Mouse (Mus musculus) heart, adult 18-20 months (tissue): ENCODE measurements around the gene Dpp8. TPM values are rescaled to one million over a fixed set of nuclear protein-coding genes. Genes with fewer than 3 reads are reported as not detected.
"Not testable (repeated sequence)": the region's sequence is repeated elsewhere in the genome, so short reads cannot be mapped to it uniquely, and the experiment has no call there.

Experiments
- DNase-seq, 2 experiments: peaks; one replicate each; pipeline ENCODE4 v3.0.0; 2021 to 2022; ENCODE audit warnings: mixed read lengths in 1 of 2
- total RNA-seq, 2 experiments: library from RNA; stranded (reverse); gene quantifications; 2 replicates each; pipeline ENCODE4 v1.2.3; 2021

Dpp8 gene
- total RNA-seq, 2 experiments from 2014 or later = 57.2 to 60.2 TPM

GRCm38 (mm10) chr9:65021887-65022579 is 10.2 kb upstream of the Dpp8 start:
- no peak for DNase-seq

- no peak for DNase-seq
These were observed 9.6 kb upstream of the Dpp8 start for GRCm38 (mm10) chr9:65022580-65023135.

- no peak for DNase-seq
These were observed 8.8 kb upstream of the Dpp8 start for GRCm38 (mm10) chr9:65023447-65023846.

GRCm38 (mm10) chr9:65027241-65027640 is 5.0 kb upstream of the Dpp8 start:
- no peak for DNase-seq

DNA sequence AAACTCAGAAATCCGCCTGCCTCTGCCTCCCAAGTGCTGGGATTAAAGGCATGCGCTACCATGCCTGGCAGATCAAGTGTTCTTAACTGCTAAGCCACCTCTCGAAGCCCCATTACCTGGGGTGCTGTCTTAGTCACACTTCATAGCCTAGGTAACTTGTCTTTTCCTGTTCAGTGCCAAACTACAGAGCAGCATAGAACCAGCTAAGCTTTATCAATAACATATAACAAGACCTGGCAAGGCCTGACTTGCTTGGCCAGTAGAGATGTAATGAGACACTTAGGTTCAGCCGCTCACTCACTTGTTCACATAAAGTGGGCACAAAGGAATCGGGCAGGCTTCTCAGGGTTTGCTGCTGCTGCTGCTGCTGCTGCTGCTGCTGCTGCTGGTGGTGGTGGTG is 3.9 kb upstream of the Dpp8 start:
- no peak for DNase-seq

DNA sequence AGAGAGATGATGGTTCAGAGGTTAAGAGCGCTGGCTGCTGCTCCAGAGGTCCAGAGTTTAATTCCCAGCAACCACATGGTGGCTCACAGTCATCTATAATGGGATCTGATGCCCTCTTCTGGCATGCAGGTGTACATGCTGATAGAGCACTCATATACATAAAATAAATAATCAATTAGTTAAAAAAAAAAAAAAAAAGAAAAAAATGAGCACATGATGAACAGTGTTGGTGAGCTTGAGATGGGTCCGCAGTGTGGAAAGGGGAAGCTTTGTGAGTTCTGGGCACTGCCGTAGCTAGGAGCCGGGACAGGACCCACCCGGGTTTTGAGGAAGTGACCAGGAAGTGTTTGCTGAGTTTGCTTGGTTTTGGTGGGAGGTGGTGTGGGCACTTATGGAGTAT is 859 bp upstream of the Dpp8 start:
- peak in 1 of 2 experiments; percentile 48 for DNase-seq

GRCm38 (mm10) chr9:65031894-65032268 is 333 bp upstream of the Dpp8 start:
- DNase-seq = no peak

GRCm38 (mm10) chr9:65036456-65036855 is 4.2 kb downstream of the Dpp8 start:
- DNase-seq = peak; percentile 70 to 86

GRCm38 (mm10) chr9:65036861-65037260 is 4.6 kb downstream of the Dpp8 start:
- no peak for DNase-seq

- no peak for DNase-seq
These were observed 9.2 kb downstream of the Dpp8 start for GRCm38 (mm10) chr9:65041430-65041829.

- DNase-seq = no peak
These were observed 14.8 kb downstream of the Dpp8 start for GRCm38 (mm10) chr9:65046993-65047392.

DNA sequence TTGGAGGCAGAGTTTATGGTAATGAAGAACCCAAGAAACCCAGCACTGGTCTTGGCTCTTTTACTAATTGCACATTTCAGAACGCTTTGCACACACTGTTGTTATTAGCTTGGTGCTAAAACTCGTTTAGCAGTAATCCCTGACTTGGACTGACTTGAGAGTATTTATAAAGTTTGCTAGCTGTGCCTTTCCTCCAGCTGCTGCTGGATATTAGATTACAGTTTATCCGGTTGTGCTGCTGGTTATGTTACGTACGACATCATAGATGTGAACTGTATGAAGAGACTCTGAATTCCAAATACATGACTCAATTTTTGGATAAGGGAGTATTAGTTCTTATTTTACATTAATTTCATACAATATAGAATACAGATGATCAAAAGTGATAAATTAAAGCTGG is 17.2 kb downstream of the Dpp8 start:
- DNase-seq = no peak

- DNase-seq = no peak
These were observed 18.8 kb downstream of the Dpp8 start for GRCm38 (mm10) chr9:65050981-65051380.

- no peak for DNase-seq
These were observed 32.0 kb downstream of the Dpp8 start for GRCm38 (mm10) chr9:65064251-65064650.

- no peak for DNase-seq
These were observed 38.4 kb downstream of the Dpp8 start for GRCm38 (mm10) chr9:65070587-65070986.

DNA sequence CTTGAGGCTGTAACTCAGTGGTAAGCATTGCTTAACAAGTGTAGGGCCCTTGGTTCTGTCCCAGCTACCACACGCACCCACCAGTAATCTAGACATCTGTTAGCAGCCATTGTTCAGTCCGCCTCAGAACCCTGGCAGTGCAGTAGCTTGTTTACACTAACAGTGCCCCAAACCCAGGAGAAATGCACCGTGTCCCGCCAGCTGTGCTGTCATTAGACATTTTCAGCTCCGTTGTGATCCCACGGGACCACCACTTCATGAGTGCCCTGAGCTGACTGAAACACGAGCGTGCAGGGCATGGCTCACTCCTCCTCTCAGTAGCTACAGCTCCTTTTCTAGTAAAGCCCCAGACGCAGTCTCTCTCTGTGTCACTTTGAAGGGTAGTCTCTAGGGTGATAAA is 41.3 kb downstream of the Dpp8 start:
- DNase-seq = no peak

GRCm38 (mm10) chr9:65074251-65074650 is 42.0 kb downstream of the Dpp8 start:
- DNase-seq = no peak

GRCm38 (mm10) chr9:65074855-65075493 is 42.8 kb downstream of the Dpp8 start:
- peak; percentile 17 to 22 for DNase-seq

GRCm38 (mm10) chr9:65077536-65077935 is 45.3 kb downstream of the Dpp8 start:
- peak in 1 of 2 experiments; percentile 12 for DNase-seq

GRCm38 (mm10) chr9:65080141-65080540 is 47.9 kb downstream of the Dpp8 start:
- DNase-seq = not testable (repeated sequence)

DNA sequence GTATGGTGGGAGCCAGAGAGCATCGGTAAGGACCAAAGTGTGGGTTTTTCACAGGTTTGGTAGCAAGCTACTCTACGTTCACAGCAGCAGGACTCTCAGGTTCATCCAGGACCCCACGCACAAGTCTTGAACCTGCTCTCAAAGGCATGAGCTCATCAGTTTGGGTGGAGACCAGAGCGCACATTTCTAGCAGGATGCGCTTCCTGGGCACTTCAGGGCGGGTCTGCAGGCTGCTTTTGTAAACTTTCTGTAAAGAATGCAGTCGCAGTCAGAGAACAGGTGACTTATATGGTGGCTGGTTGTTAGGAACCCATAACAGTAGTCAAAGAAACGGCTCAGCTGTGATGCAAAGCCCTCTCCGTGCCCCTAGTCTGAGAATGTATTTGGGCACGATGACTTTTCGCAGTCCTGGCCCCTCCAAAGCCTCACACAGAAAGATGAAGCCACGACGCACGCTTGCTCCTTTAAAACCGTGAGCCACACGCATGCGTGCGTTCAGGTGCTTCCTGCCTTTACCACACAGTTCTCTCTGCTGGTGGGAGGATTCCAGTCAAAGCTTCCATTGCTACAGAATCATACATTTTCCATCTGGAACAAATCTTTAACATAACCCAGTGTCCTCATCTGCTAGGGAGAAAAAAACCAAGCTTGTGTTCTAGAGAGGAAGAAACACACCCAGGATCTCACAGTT is 51.0 kb downstream of the Dpp8 start:
- DNase-seq = no peak

DNA sequence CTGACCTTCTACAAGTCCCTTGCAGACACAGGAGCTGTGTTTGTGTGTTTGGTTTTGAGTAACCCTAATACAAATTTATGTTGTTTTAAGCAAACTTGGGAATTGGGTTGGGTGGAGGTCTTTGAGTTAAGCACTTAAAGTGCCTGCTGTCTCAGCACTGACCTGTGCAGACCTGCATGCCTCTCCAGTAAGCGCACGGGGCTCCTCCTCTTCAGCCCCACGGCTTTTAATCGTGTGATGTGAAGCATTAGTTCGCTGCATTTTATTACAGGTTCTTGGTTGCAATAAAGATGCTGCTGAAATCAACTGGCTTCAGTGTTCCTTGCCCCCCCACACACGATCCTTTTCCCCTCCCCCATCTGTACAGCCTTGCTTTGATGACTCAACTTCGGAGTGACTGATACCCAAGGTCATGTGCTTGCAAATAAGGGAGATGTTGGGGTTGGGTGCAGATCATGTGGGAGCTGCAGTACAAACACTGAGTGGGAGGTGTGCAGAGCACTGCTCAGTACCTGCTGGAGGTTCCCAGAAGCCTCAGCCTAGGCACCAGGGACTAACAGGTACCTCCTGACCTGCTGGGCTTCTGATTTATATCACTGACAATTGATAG is 52.1 kb downstream of the Dpp8 start:
- DNase-seq = no peak

- no peak for DNase-seq
These were observed 53.1 kb downstream of the Dpp8 start for GRCm38 (mm10) chr9:65085270-65085669.
